Mouse (Mus musculus): Measurements from ENCODE around the gene Map3k4. TPM values are rescaled to one million over a fixed set of nuclear protein-coding genes. Genes with fewer than 3 reads are reported as not detected.
"Not testable (repeated sequence)": the region's sequence is repeated elsewhere in the genome, so short reads cannot be mapped to it uniquely, and the experiment has no call there.

Gene Map3k4
- polyA plus RNA-seq, 1 experiment from 2014 or later, result 49.1 TPM

- H3K9me3 ChIP-seq, result no peaks in the 10 kb centered on the region
- no peaks in the 10 kb centered on the region for H3K27me3 ChIP-seq (replicated peaks; ENCODE audit: low read depth, poor library complexity, severe bottlenecking)
- peaks cover 35% of the 10 kb centered on the region for H3K4me1 ChIP-seq
- no peak overlapping the region for H3K4me3 ChIP-seq
- DNase-seq (ENCODE audit: low spot score), result no peak
- WGBS, result 85% methylated on average over 7 of the region's 7 CpGs
- H3K27ac ChIP-seq (replicated peaks), result no peak overlapping the region
- H3K36me3 ChIP-seq (replicated peaks), result no peaks in the 10 kb centered on the region
Measured at GRCm38 (mm10) chr17:12299371-12299770, 19.2 kb downstream of the Map3k4 start.

GRCm38 (mm10) chr17:12297978-12298377 lies 20.6 kb downstream of the Map3k4 start:
- no peaks in the 10 kb centered on the region for H3K36me3 ChIP-seq (replicated peaks)
- no peaks in the 10 kb centered on the region for H3K9me3 ChIP-seq
- H3K4me3 ChIP-seq, result no peak overlapping the region
- no peak for DNase-seq (ENCODE audit: low spot score)
- peak overlapping the region; percentile 35; the same call in 1 of the 2 replicates for H3K27ac ChIP-seq (replicated peaks)
- H3K27me3 ChIP-seq (replicated peaks; ENCODE audit: low read depth, poor library complexity, severe bottlenecking), result no peaks in the 10 kb centered on the region
- WGBS, result 86% methylated on average over 4 of the region's 4 CpGs
- H3K4me1 ChIP-seq, result peaks cover 36% of the 10 kb centered on the region

DNA sequence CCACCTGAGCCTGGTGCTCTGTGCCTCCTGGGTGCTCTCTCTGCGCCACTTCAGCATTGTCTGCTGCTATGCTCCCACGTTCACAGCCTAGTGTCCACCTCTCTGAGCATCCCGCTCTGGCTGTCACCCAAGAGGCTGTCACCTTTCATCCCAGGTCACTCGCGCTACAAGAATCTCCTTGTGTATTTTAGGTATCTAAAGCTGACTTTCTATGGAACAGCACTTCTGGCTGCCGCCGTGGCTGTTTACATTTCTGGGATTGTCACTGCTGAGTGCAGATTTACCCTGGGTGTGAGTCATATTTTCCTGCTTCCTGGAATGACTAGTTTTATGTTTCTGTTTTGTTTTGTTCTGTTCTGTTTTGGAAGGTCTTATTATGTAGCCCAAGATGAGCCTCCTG lies 21.3 kb downstream of the Map3k4 start:
- Histone ChIP-seq H3K4me3 (no peak overlapping the region), H3K27ac (replicated peaks) (no peak overlapping the region), H3K4me1 (peaks cover 37% of the 10 kb centered on the region), H3K27me3 (replicated peaks; ENCODE audit: low read depth, poor library complexity, severe bottlenecking) (no peaks in the 10 kb centered on the region), H3K36me3 (replicated peaks) (no peaks in the 10 kb centered on the region), H3K9me3 (no peaks in the 10 kb centered on the region)
- 90% methylated on average over 7 of the region's 7 CpGs for WGBS
- DNase-seq (ENCODE audit: low spot score), result no peak

- DNase-seq (ENCODE audit: low spot score); H3K4me3 ChIP-seq; H3K9me3 ChIP-seq; H3K27me3 ChIP-seq (replicated peaks; ENCODE audit: low read depth, poor library complexity, severe bottlenecking); H3K27ac ChIP-seq (replicated peaks); H3K36me3 ChIP-seq (replicated peaks): not testable (repeated sequence)
- peaks cover 29% of the 10 kb centered on the region for H3K4me1 ChIP-seq
- WGBS, result 94% methylated on average over 5 of the region's 5 CpGs
Measured at GRCm38 (mm10) chr17:12295926-12296325, 22.7 kb downstream of the Map3k4 start.

GRCm38 (mm10) chr17:12294424-12294823 lies 24.2 kb downstream of the Map3k4 start:
- H3K4me1 ChIP-seq, result peaks cover 33% of the 10 kb centered on the region
- no peak for DNase-seq (ENCODE audit: low spot score)
- no peaks in the 10 kb centered on the region for H3K36me3 ChIP-seq (replicated peaks)
- H3K4me3 ChIP-seq, result no peak overlapping the region
- no peaks in the 10 kb centered on the region for H3K9me3 ChIP-seq
- H3K27me3 ChIP-seq (replicated peaks; ENCODE audit: low read depth, poor library complexity, severe bottlenecking), result no peaks in the 10 kb centered on the region
- WGBS, result 82% methylated on average over 7 of the region's 7 CpGs
- no peak overlapping the region for H3K27ac ChIP-seq (replicated peaks)

DNA sequence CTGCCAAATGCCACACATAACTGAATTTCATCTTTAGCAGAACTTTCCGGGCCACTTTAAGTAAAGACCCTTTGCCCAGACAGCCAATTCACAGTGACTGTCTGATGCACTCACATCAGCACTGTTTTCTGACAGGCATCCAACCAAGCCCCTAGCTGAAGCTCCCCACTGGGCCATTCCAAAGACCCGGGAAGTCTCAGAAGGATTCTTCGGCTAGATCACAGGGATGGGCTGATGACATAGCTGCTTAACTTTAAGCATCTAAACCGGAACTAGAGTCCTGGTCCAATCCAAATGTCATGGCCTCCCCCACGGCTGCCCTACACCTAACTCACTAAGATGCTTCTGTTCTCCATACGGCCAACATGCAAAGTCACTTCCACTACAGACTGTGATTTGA lies 25.0 kb downstream of the Map3k4 start:
- no peak overlapping the region for H3K4me3 ChIP-seq
- H3K36me3 ChIP-seq (replicated peaks), result no peaks in the 10 kb centered on the region; the same call in none of the 2 replicates
- H3K4me1 ChIP-seq, result peaks cover 33% of the 10 kb centered on the region
- WGBS, result 87% methylated on average over 6 of the region's 6 CpGs
- H3K9me3 ChIP-seq, result no peaks in the 10 kb centered on the region
- no peaks in the 10 kb centered on the region for H3K27me3 ChIP-seq (replicated peaks; ENCODE audit: low read depth, poor library complexity, severe bottlenecking)
- DNase-seq (ENCODE audit: low spot score), result no peak
- H3K27ac ChIP-seq (replicated peaks), result no peak overlapping the region

DNA sequence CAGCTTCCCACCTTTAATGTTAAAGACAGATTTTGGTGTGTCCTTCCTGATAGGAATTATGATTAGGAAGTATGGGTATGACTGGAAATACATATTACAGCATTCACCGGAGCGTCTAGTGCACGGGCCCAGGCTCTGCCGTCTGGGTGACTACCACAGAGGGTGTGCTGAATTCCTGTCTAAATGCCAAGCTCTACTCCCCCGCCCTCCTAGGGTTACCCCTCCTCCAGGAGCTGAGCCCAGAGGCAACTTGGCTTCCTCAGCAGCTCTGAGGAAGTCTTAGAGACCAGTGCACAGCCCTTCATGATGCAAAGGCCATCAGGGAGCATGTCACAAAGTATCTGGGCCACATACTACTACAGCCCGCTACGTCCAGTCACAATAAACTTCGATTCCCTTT lies 25.7 kb downstream of the Map3k4 start:
- Histone ChIP-seq H3K27me3 (replicated peaks; ENCODE audit: low read depth, poor library complexity, severe bottlenecking) (no peaks in the 10 kb centered on the region), H3K27ac (replicated peaks) (no peak overlapping the region), H3K4me3 (no peak overlapping the region), H3K36me3 (replicated peaks) (peaks cover 4% of the 10 kb centered on the region), H3K4me1 (peaks cover 31% of the 10 kb centered on the region), H3K9me3 (no peaks in the 10 kb centered on the region)
- DNase-seq (ENCODE audit: low spot score), result no peak
- 91% methylated on average over 8 of the region's 8 CpGs for WGBS

GRCm38 (mm10) chr17:12292356-12292755 lies 26.2 kb downstream of the Map3k4 start:
- Histone ChIP-seq H3K9me3 (no peaks in the 10 kb centered on the region), H3K4me3 (no peak overlapping the region), H3K36me3 (replicated peaks) (peaks cover 4% of the 10 kb centered on the region), H3K27ac (replicated peaks) (no peak overlapping the region), H3K4me1 (peaks cover 29% of the 10 kb centered on the region), H3K27me3 (replicated peaks; ENCODE audit: low read depth, poor library complexity, severe bottlenecking) (no peaks in the 10 kb centered on the region)
- 85% methylated on average over 1 of the region's 1 CpGs for WGBS
- DNase-seq (ENCODE audit: low spot score), result no peak

DNA sequence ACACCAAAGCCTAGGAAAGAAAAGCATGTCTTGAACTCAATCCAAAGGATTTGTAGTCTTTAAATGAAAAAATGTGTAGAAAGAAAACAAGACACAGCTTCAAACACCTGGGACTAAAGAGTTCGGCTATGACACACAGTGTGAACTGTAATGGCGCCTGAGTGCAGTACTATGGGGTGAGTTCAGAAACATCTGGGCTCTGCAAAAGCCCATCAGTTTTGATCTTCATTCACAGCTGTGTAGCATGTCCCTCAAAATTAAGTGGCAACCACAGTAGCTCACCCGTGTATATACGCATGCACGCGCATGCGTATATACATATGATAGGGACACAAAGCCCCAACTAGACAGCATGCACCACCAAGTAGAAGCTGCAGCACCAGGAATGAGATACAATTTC lies 27.4 kb downstream of the Map3k4 start:
- H3K4me1 ChIP-seq, result peaks cover 29% of the 10 kb centered on the region
- no peaks in the 10 kb centered on the region for H3K9me3 ChIP-seq
- H3K27ac ChIP-seq (replicated peaks), result no peak overlapping the region
- peaks cover 4% of the 10 kb centered on the region for H3K36me3 ChIP-seq (replicated peaks)
- WGBS, result 96% methylated on average over 7 of the region's 7 CpGs
- no peaks in the 10 kb centered on the region for H3K27me3 ChIP-seq (replicated peaks; ENCODE audit: low read depth, poor library complexity, severe bottlenecking)
- DNase-seq (ENCODE audit: low spot score), result no peak
- no peak overlapping the region for H3K4me3 ChIP-seq

DNA sequence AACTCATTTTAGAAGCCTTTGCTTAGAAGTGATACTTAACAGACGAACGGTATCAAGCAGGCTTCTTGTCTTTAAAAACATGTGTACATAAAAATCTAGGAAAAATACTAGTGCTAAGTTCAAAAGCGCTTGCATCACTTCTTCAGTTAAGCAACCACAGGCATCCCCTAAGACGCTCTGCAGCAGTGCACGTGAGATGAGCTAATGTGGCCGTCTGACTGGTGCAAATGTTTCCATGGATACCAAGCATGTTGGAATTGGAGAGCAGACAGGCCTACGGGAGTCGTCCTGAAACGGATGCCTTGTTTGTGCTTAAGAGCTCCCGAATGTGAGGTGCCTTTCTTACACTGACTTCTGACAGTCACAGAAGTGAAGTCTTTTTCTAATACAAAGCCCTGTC lies 27.9 kb downstream of the Map3k4 start:
- no peaks in the 10 kb centered on the region for H3K27me3 ChIP-seq (replicated peaks; ENCODE audit: low read depth, poor library complexity, severe bottlenecking)
- H3K27ac ChIP-seq (replicated peaks), result no peak overlapping the region
- 53% methylated on average over 10 of the region's 10 CpGs for WGBS
- peak; percentile 44 for DNase-seq (ENCODE audit: low spot score)
- H3K9me3 ChIP-seq, result no peaks in the 10 kb centered on the region
- H3K4me1 ChIP-seq, result peaks cover 29% of the 10 kb centered on the region
- H3K4me3 ChIP-seq, result no peak overlapping the region
- H3K36me3 ChIP-seq (replicated peaks), result peaks cover 4% of the 10 kb centered on the region

DNA sequence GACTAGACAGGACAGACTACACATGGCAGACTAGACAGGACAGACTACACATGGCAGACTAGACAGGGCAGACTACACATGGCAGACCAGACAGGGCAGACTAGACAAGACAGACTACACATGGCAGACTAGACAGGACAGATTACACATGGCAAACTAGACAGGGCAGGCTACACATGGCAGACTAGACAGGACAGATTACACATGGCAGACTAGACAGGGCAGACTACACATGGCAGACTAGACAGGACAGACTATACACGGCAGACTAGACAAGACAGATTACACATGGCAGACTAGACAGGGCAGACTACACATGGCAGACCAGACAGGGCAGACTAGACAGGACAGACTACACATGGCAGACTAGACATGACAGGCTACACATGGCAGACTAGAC lies 28.8 kb downstream of the Map3k4 start:
- not testable (repeated sequence) for DNase-seq (ENCODE audit: low spot score)
- WGBS, result 94% methylated on average over 1 of the region's 1 CpGs

DNA sequence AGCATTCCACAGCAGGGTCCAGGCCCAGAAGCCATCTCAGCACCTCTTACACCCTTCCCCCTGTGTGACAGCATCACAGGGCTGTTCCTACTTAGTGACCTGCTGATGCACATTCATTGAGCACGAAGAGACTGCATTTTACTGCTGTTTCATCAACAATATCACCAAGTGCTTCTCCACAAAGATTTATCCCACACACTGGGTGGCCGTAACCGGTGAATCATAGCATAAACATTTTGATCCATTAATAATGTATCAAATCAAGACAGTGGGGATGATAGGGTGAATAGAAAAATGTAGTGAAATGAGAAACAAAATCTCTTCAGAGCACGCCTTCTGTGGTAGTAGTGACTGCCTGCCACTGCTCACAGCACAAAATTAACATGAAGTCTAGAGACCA lies 29.7 kb downstream of the Map3k4 start:
- 95% methylated on average over 4 of the region's 4 CpGs for WGBS

More for the DNA sequence above, 28.8 kb downstream of the Map3k4 start:
- H3K36me3 ChIP-seq (replicated peaks); H3K9me3 ChIP-seq; H3K27ac ChIP-seq (replicated peaks); H3K4me3 ChIP-seq; H3K27me3 ChIP-seq (replicated peaks; ENCODE audit: low read depth, poor library complexity, severe bottlenecking): not testable (repeated sequence)
- H3K4me1 ChIP-seq, result peaks cover 25% of the 10 kb centered on the region

GRCm38 (mm10) chr17:12279810-12280209 lies 38.8 kb downstream of the Map3k4 start:
- WGBS, result 92% methylated on average over 10 of the region's 10 CpGs
- DNase-seq (ENCODE audit: low spot score), result no peak

More for the DNA sequence above, 29.7 kb downstream of the Map3k4 start:
- no peak for DNase-seq (ENCODE audit: low spot score)
- Histone ChIP-seq H3K36me3 (replicated peaks) (peaks cover 4% of the 10 kb centered on the region), H3K4me1 (peaks cover 16% of the 10 kb centered on the region), H3K27ac (replicated peaks) (no peak overlapping the region), H3K4me3 (no peak overlapping the region), H3K9me3 (no peaks in the 10 kb centered on the region), H3K27me3 (replicated peaks; ENCODE audit: low read depth, poor library complexity, severe bottlenecking) (no peaks in the 10 kb centered on the region)

GRCm38 (mm10) chr17:12278073-12278472 lies 40.5 kb downstream of the Map3k4 start:
- H3K4me1 ChIP-seq, result no peaks in the 10 kb centered on the region
- no peak for DNase-seq (ENCODE audit: low spot score)
- 85% methylated on average over 5 of the region's 5 CpGs for WGBS

More at GRCm38 (mm10) chr17:12279810-12280209, 38.8 kb downstream of the Map3k4 start:
- peaks cover 41% of the 10 kb centered on the region for H3K36me3 ChIP-seq (replicated peaks)
- no peak overlapping the region for H3K27ac ChIP-seq (replicated peaks)
- no peaks in the 10 kb centered on the region for H3K4me1 ChIP-seq
- H3K27me3 ChIP-seq (replicated peaks; ENCODE audit: low read depth, poor library complexity, severe bottlenecking), result no peaks in the 10 kb centered on the region
- H3K9me3 ChIP-seq, result peaks cover 12% of the 10 kb centered on the region
- H3K4me3 ChIP-seq, result no peak overlapping the region

More at GRCm38 (mm10) chr17:12278073-12278472, 40.5 kb downstream of the Map3k4 start:
- Histone ChIP-seq H3K4me3 (no peak overlapping the region), H3K27me3 (replicated peaks; ENCODE audit: low read depth, poor library complexity, severe bottlenecking) (no peaks in the 10 kb centered on the region), H3K9me3 (peaks cover 7% of the 10 kb centered on the region; the same call in 1 of the 2 replicates), H3K36me3 (replicated peaks) (peaks cover 42% of the 10 kb centered on the region), H3K27ac (replicated peaks) (no peak overlapping the region)

Data from embryonic facial prominence, embryonic 10.5 days (tissue).